Mouse (Mus musculus) stomach, postnatal 0 days (tissue): ENCODE data around the gene Svs3a.
"Not testable (repeated sequence)": the region's sequence is repeated elsewhere in the genome, so short reads cannot be mapped to it uniquely, and the experiment has no call there.

ENCODE experiments used
- CTCF ChIP-seq: IDR thresholded peaks from 2 replicates; pipeline ENCODE4 v1.5.1; 2016; ENCODE audit warnings: antibody characterized with exemption, low read depth, mild to moderate bottlenecking, moderate library complexity
- EP300 ChIP-seq: optimal IDR thresholded peaks from 2 replicates; pipeline ENCODE3; 2016; ENCODE audit warnings: antibody characterized with exemption

GRCm38 (mm10) chr2:164256540-164256939, 32.5 kb upstream of the Svs3a start, which contains the start of gene Svs3b:
- not testable (repeated sequence) for TF ChIP-seq CTCF, EP300
